Mouse (Mus musculus) lung, adult 2 months (tissue): ENCODE data around the gene Spaca4.

Experiments used
- CTCF ChIP-seq: fragments of 200-500 bp; IDR thresholded peaks from 2 replicates; pipeline ENCODE4 v1.5.1; 2011; ENCODE audit warnings: mild to moderate bottlenecking, low read length, control low read depth; ENCODE audit not compliant: insufficient read depth
- POLR2A ChIP-seq: fragments of 200-500 bp; IDR thresholded peaks from 2 replicates; pipeline ENCODE4 v1.6.1; 2011; ENCODE audit warnings: low read depth, mild to moderate bottlenecking, control low read depth, low read length, borderline replicate concordance; ENCODE audit errors: extremely low read depth

DNA sequence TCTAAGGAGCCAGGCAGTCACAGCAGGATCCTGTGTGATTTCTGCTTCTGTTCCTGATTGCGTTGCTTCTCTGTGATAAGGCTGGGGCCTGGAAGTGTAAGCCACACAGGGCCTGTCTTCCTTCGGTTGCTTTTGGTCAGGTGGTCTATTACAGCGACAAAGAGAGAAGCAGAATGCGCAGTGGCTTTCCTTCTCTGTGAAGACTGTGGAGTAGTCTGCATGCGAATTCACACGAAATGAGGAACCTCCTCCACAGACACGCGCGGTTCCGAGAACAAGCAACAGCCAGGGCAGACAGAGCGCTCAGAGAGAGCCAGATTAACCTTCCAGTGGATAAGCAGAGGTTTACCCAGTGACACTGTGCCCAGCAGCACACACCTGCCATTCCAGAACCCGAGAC lies 15.7 kb upstream of the Spaca4 start:
- TF ChIP-seq CTCF (no peak), POLR2A (no peak)
